Mouse (Mus musculus): ENCODE measurements around the gene Phxr2.

Phxr2 gene

GRCm38 (mm10) chr10:99126225-99126624 is at the start of gene Phxr2:
TSS of gene Phxr2 (minus strand) at chr10:99126325.
- DNase-seq, result no peak

- peak; percentile 27 for DNase-seq
Observed at GRCm38 (mm10) chr10:99172906-99173507, 46.9 kb upstream of the Phxr2 start.

GRCm38 (mm10) chr10:99171961-99172497 is 45.9 kb upstream of the Phxr2 start:
- DNase-seq, result peak; percentile 75

- DNase-seq, result peak; percentile 84
Observed at GRCm38 (mm10) chr10:99169765-99170129, 43.6 kb upstream of the Phxr2 start.

GRCm38 (mm10) chr10:99168840-99169764 is 43.0 kb upstream of the Phxr2 start:
- peak; percentile 69 for DNase-seq

GRCm38 (mm10) chr10:99168404-99168803 is 42.3 kb upstream of the Phxr2 start:
- DNase-seq, result peak; percentile 37

- peak; percentile 48 for DNase-seq
Observed at GRCm38 (mm10) chr10:99166392-99166791, 40.3 kb upstream of the Phxr2 start.

- peak; percentile 40 for DNase-seq
Observed at GRCm38 (mm10) chr10:99165751-99166282, 39.7 kb upstream of the Phxr2 start.

GRCm38 (mm10) chr10:99164871-99165477 is 38.8 kb upstream of the Phxr2 start:
- DNase-seq, result peak; percentile 62

- no peak for DNase-seq
Observed at GRCm38 (mm10) chr10:99163002-99163401, 36.9 kb upstream of the Phxr2 start.

GRCm38 (mm10) chr10:99161987-99162582 is 36.0 kb upstream of the Phxr2 start:
- peak; percentile 59 for DNase-seq

GRCm38 (mm10) chr10:99157697-99158096 is 31.6 kb upstream of the Phxr2 start:
- DNase-seq, result peak; percentile 26

- no peak for DNase-seq
Observed at GRCm38 (mm10) chr10:99156808-99157207, 30.7 kb upstream of the Phxr2 start.

- no peak for DNase-seq
Observed at GRCm38 (mm10) chr10:99154635-99155034, 28.5 kb upstream of the Phxr2 start.

GRCm38 (mm10) chr10:99152063-99152462 is 25.9 kb upstream of the Phxr2 start:
- DNase-seq, result peak; percentile 87

- no peak for DNase-seq
Observed at GRCm38 (mm10) chr10:99151580-99151979, 25.5 kb upstream of the Phxr2 start.

GRCm38 (mm10) chr10:99150016-99150415 is 23.9 kb upstream of the Phxr2 start:
- DNase-seq, result no peak

GRCm38 (mm10) chr10:99146596-99146995 is 20.5 kb upstream of the Phxr2 start:
- peak; percentile 55 for DNase-seq

GRCm38 (mm10) chr10:99145611-99146010 is 19.5 kb upstream of the Phxr2 start:
- DNase-seq, result no peak

- DNase-seq, result no peak
Observed at GRCm38 (mm10) chr10:99136337-99136736, 10.2 kb upstream of the Phxr2 start.

- DNase-seq, result no peak
Observed at GRCm38 (mm10) chr10:99133321-99133875, 7.3 kb upstream of the Phxr2 start.

- DNase-seq, result no peak
Observed at GRCm38 (mm10) chr10:99132595-99133272, 6.6 kb upstream of the Phxr2 start.
